Mouse (Mus musculus) kidney, embryonic 15.5 days (tissue): ENCODE results near the gene Per1. TPM values are rescaled to one million over a fixed set of nuclear protein-coding genes. Genes with fewer than 3 reads are reported as not detected.
A peak's percentile ranks its signal among the peaks of the same experiment; 100 is the strongest.

Source experiments
- ATAC-seq: fragments of 200-750 bp; cut with Nextera tagmentation; replicated peaks from 2 replicates; pipeline ENCODE4 v1.8.0; 2017; ENCODE audit warnings: moderate TSS enrichment; ENCODE audit not compliant: low FRiP score
- H3K27ac ChIP-seq: fragments of 300-500 bp; sonication (generic); 2 replicates; pipeline ENCODE4 v1.5.1; 2015; ENCODE audit warnings: mild to moderate bottlenecking, inconsistent platforms
- H3K27me3 ChIP-seq: fragments of 300-500 bp; sonication (generic); 2 replicates; pipeline ENCODE4 v1.6.1; 2015; ENCODE audit warnings: inconsistent platforms
- H3K36me3 ChIP-seq: fragments of 300-500 bp; sonication (generic); 2 replicates; pipeline ENCODE4 v1.6.1; 2015; ENCODE audit warnings: inconsistent platforms
- H3K4me1 ChIP-seq: fragments of 300-500 bp; sonication (generic); 2 replicates; pipeline ENCODE4 v1.6.1; 2015; ENCODE audit warnings: inconsistent platforms
- H3K4me2 ChIP-seq: fragments of 300-500 bp; sonication (generic); 2 replicates; pipeline ENCODE4 v1.6.1; 2015; ENCODE audit warnings: moderate library complexity, mild to moderate bottlenecking, inconsistent platforms
- H3K4me3 ChIP-seq: fragments of 300-500 bp; sonication (generic); replicated peaks from 2 replicates; pipeline ENCODE4 v1.5.1; 2015; ENCODE audit warnings: mild to moderate bottlenecking, inconsistent platforms
- H3K9ac ChIP-seq: fragments of 300-500 bp; sonication (generic); 2 replicates; pipeline ENCODE4 v1.6.1; 2015; ENCODE audit warnings: mild to moderate bottlenecking, inconsistent platforms
- H3K9me3 ChIP-seq: fragments of 300-500 bp; sonication (generic); replicated peaks from 2 replicates; pipeline ENCODE4 v1.6.1; 2016; ENCODE audit warnings: inconsistent platforms
- WGBS: fragments of 180-500 bp; shearing (Covaris S2); methylation state at CpG from one replicate; pipeline ENCODE4 v1.1.7; 2015; ENCODE audit warnings: mixed read lengths; 5-methylcytosine and 5-hydroxymethylcytosine counted together
- polyA plus RNA-seq: library from polyadenylated mRNA; unstranded; fragments of >200 nt; fragmentation: Nextera tagmentation; extraction: Ambion mirVana; gene quantifications from 2 replicates; pipeline ENCODE4 v1.2.1, GENCODE M21; 2015

Gene Per1
- polyA plus RNA-seq, 1 experiment from 2014 or later = 13.7 TPM

GRCm38 (mm10) chr11:69116843-69117242 lies 21.8 kb downstream of the Per1 start:
- H3K36me3 ChIP-seq = no peaks in the 10 kb centered on the region
- H3K9ac ChIP-seq = no peak overlapping the region
- no peaks in the 10 kb centered on the region for H3K9me3 ChIP-seq
- H3K4me3 ChIP-seq = peak overlapping the region; percentile 83; the same call in 1 of the 2 replicates
- peaks cover 46% of the 10 kb centered on the region for H3K4me1 ChIP-seq
- H3K27me3 ChIP-seq = peaks cover 23% of the 10 kb centered on the region
- H3K4me2 ChIP-seq = peak overlapping the region; percentile 94; the same call in 1 of the 2 replicates
- 41% methylated on average over 5 of the region's 5 CpGs for WGBS
- H3K27ac ChIP-seq = no peak overlapping the region
- no peak for ATAC-seq

DNA sequence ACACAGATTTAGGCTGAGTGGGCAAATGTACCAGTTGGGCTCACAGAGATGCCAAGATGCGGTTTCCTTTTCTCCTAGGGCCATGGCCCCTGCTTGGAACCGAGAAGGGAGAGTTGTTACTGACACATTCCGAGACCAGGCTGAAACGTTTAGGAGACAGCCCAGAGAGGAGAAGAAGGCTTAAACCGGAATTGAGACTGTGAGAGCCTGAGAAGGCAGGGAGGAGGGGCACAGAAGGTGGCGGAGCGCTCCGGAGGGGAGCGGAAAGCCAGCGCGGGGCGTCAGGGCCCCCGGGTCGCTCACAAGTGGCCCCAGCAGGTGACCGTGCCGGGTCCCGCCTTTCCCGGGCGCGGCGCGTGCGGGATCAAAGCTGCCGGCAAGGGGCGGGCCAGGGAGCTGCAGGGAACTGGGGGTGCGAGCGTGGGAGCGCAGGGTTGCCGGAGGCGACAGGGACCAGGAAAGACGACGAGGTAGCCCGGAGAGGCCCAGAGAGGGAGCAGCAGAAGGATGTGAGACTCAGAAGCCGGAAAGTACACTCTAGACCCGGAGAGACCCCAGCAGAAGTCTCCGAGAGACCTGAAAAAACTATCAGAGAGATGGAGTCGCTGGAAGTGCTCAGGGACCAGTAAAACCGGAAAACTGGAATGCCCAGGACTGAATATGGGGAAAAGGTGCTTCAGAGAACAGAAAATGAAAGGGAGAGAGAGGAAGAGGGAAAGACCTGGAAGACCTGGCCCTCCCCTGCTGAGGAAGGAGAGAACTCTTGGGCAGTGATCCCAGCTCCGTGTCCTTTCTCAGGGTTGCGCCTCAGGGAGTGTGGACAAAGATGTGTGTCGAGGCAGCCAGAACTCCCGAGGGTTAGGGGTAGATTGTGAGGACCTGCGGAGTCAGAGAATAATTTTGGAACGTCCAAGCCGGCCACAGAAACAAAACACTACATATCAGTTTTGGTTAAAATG lies 23.0 kb downstream of the Per1 start:
- H3K4me3 ChIP-seq = peak overlapping the region; percentile 83
- ATAC-seq = no peak
- peak overlapping the region; percentile 94 for H3K4me2 ChIP-seq
- H3K9ac ChIP-seq = peak overlapping the region; percentile 76
- H3K27ac ChIP-seq = peak overlapping the region; percentile 85
- H3K36me3 ChIP-seq = no peaks in the 10 kb centered on the region
- peaks cover 47% of the 10 kb centered on the region for H3K4me1 ChIP-seq
- no peaks in the 10 kb centered on the region for H3K9me3 ChIP-seq
- WGBS = under 1% methylated on average over 45 of the region's 45 CpGs
- H3K27me3 ChIP-seq = peaks cover 19% of the 10 kb centered on the region

DNA sequence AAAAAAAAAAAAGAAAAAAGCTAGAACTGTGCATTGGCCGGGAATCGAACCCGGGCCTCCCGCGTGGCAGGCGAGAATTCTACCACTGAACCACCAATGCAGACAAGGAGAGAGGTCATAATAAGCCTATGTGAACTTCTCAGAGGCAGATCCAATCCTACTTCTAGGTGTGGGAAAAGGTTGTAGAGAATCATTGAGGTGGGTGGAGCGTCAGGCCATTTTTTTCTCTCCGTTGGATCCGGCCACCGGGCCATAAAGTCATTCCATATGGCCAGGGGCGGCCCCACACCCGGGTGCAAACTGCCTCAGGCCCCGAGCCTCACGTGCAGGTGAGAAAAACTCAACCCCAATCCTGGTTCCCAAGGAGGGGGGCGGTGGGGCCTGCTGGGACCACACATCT lies 23.7 kb downstream of the Per1 start:
- no peaks in the 10 kb centered on the region for H3K9me3 ChIP-seq
- H3K36me3 ChIP-seq = no peaks in the 10 kb centered on the region
- peaks cover 17% of the 10 kb centered on the region for H3K27me3 ChIP-seq
- H3K4me3 ChIP-seq = peak overlapping the region; percentile 83
- WGBS = under 1% methylated on average over 15 of the region's 15 CpGs
- peaks cover 50% of the 10 kb centered on the region for H3K4me1 ChIP-seq
- peak overlapping the region; percentile 76; the same call in 1 of the 2 replicates for H3K9ac ChIP-seq
- ATAC-seq = no peak
- H3K27ac ChIP-seq = no peak overlapping the region
- peak overlapping the region; percentile 94 for H3K4me2 ChIP-seq

DNA sequence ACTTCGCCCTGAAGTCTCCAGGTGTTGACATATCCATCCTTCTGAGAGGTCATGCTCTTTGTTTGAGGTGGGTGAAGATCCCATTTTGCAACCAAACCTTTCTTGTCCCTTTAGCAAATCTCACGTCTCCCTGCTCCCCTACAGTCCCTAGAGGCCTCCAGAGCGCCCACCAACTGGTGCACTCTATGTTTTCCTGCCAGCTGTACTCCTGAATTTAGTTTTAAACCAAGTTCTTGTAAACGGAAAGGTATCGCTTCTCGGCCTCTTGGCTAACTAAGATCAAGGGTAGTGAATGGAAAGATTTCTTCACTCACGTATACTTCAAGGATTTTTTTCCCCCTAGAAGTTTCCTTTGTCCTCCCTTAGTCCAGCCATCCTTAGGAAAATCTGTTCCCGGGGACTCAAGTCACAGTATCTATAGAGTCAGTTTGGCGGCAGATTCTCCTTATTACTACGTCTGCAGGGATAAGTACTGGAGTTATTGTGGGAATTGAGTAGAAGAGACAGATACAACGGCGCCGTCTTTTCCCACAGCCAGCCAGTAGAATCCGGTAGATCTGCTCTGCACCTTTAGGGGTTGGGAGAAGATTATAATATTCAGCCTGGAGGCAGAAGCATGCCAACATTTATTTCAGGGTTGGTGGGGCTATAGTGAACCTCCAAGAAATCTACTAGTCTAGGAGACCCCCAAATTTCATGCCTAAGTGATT lies 24.6 kb downstream of the Per1 start:
- Histone ChIP-seq H3K27me3 (peaks cover 13% of the 10 kb centered on the region), H3K4me1 (peaks cover 50% of the 10 kb centered on the region), H3K9me3 (no peaks in the 10 kb centered on the region), H3K4me2 (peak overlapping the region; percentile 94), H3K4me3 (peak overlapping the region; percentile 83), H3K9ac (peak overlapping the region; percentile 39; the same call in 1 of the 2 replicates), H3K27ac (no peak overlapping the region), H3K36me3 (no peaks in the 10 kb centered on the region)
- no peak for ATAC-seq
- WGBS = 24% methylated on average over 14 of the region's 14 CpGs

DNA sequence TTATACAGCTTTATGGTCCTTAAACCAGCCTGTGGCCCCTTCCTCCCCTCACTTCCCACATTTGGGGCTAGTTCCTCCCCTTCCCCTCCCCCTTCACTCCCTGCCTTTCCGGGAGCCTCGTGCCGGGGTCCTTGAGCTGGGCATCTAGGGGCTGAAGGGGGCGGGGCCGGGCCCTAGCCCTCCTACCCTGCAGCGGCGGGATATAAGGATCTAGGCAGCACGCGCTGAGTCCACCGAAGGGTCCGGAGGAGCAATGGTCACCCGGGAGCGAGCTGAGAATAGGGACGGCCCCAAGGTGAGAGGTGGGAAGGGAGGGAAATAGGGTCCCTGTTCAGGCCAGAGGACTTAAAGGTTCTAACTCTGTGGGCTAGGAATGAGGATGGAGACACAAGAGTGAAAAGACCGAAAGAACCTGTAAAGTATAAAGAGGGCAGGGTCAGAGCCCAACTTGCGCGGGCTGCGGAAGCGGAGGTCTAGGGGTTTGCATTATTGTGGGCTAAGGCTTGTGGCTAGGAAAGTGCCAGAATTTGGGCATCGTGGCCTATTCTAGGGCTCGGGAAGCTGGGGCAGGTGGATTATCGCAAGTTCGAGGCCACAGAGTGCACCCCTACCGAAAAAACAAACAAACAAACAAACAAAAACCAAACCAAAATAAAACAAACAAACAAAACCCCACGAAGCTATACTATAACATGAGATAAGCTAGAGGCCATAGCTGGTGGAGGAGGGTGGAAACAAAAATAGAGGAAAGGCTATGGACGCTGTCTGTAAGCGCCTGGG lies 25.4 kb downstream of the Per1 start, which contains the start of gene Hes7:
Gene Hes7, plus strand, starts transcription at position 184 of the 780 bp plus-strand sequence.
- H3K27ac ChIP-seq = peak within 1 kb of the TSS; percentile 92; the same call in 1 of the 2 replicates
- H3K4me1 ChIP-seq = peaks cover 51% of the 10 kb centered on the region
- peak within 1 kb of the TSS; percentile 83 for H3K4me3 ChIP-seq
- no peaks in the 10 kb centered on the region for H3K36me3 ChIP-seq
- WGBS = 2% methylated on average over 27 of the region's 27 CpGs
- H3K9me3 ChIP-seq = no peaks in the 10 kb centered on the region
- H3K27me3 ChIP-seq = peaks cover 9% of the 10 kb centered on the region
- peak within 1 kb of the TSS; percentile 94 for H3K4me2 ChIP-seq
- ATAC-seq = no peak
- H3K9ac ChIP-seq = peak within 1 kb of the TSS; percentile 73

DNA sequence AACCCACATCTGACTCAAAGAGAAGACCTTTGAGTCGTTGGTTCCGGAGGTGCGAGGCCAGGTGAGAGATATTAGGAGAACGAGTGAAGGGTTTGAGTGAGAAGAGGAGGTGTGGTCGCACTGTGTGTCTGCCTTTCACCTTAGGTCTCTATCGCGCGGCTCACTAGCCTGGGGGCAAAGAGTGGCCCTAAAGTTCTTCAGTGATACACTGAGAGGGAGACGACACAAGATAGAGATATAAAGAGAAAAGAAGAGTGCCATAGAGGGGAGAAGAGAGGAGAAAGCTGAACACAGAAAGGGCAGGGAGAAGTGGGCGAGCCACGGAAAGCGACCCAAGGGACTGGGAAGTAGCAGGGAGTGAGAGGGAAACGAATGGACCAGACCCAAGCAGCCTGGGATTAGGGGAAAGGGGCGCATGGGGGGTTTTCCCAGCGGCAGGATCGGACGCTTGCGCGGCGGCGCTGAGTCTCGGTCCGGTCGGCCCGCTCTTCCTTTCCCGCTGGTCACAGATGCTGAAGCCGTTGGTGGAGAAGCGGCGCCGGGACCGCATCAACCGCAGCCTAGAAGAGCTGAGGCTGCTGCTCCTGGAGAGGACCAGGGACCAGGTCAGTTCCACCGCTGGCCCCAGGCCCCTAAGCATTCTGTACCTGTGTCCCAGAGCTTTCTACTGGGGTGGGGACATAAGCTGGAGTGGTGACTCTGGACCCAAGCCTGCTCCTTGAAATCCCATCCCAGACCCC lies 26.2 kb downstream of the Per1 start:
- H3K9ac ChIP-seq = peak overlapping the region; percentile 73
- peak overlapping the region; percentile 94 for H3K4me2 ChIP-seq
- H3K36me3 ChIP-seq = no peaks in the 10 kb centered on the region
- H3K4me1 ChIP-seq = peaks cover 58% of the 10 kb centered on the region
- H3K4me3 ChIP-seq = peak overlapping the region; percentile 83
- peaks cover 4% of the 10 kb centered on the region; the same call in 1 of the 2 replicates for H3K27me3 ChIP-seq
- H3K9me3 ChIP-seq = no peaks in the 10 kb centered on the region
- ATAC-seq = no peak
- under 1% methylated on average over 33 of the region's 33 CpGs for WGBS
- H3K27ac ChIP-seq = peak overlapping the region; percentile 92; the same call in 1 of the 2 replicates

DNA sequence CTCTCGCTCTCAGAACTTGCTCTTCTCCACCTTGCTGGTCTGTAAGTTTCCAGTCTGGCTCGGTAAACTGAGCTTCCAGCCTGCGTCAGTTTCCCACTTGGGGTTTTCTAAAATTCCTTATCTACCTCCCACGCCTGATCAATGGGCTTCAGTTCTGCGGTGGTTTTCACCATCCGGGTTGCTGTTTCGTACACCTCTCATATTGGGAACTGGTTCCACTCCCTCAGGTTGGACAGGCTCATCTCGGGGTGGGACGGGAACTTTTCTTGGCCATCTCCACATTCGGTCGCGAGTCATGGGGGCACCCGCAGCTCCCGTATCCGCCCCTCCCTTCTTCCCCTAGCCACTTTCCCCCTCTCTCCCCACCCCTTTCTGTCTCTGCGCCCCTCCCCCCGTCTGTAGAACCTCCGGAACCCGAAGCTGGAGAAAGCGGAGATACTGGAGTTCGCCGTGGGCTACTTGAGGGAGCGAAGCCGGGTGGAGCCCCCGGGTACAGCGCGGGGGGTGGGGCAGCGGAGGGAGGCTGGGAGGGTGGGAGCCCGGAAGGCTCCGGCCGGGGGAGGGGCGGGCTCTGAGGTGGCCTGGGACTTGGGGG lies 26.8 kb downstream of the Per1 start:
- H3K27ac ChIP-seq = peak overlapping the region; percentile 92
- H3K9me3 ChIP-seq = no peaks in the 10 kb centered on the region
- peak; percentile 6 for ATAC-seq
- peaks cover 61% of the 10 kb centered on the region for H3K4me1 ChIP-seq
- H3K27me3 ChIP-seq = peaks cover under 1% of the 10 kb centered on the region; the same call in 1 of the 2 replicates
- H3K4me3 ChIP-seq = peak overlapping the region; percentile 83
- under 1% methylated on average over 32 of the region's 32 CpGs for WGBS
- peak overlapping the region; percentile 94 for H3K4me2 ChIP-seq
- H3K9ac ChIP-seq = peak overlapping the region; percentile 73
- H3K36me3 ChIP-seq = no peaks in the 10 kb centered on the region

DNA sequence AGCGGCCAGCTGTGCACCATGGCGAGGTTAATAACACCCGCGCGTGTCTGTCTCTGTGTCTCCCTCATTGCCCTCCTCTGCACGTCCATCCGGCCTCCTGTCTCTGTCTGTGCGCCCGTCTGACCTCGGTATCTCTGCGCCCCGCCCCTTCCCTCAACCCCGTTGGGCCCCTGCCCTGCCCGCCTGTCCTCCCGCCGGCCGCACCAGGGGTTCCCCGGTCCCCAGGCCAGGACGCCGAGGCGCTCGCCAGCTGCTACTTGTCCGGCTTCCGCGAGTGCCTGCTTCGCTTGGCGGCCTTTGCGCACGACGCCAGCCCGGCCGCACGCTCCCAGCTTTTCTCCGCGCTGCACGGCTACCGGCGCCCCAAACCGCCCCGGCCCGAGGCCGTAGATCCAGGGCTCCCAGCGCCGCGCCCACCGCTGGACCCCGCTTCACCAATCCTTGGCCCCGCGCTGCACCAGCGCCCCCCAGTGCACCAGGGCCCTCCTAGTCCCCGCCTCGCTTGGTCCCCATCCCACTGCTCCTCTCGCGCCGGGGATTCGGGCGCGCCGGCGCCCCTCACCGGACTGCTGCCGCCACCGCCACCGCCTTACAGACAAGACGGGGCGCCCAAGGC lies 27.4 kb downstream of the Per1 start, which contains the start of gene 9130213A22Rik:
Gene 9130213A22Rik, minus strand, starts transcription at position 254 of the 616 bp plus-strand sequence.
- H3K36me3 ChIP-seq = no peaks in the 10 kb centered on the region
- peak within 1 kb of the TSS; percentile 94 for H3K4me2 ChIP-seq
- no peaks in the 10 kb centered on the region for H3K9me3 ChIP-seq
- H3K4me3 ChIP-seq = peak within 1 kb of the TSS; percentile 83
- ATAC-seq = peak; percentile 66
- H3K9ac ChIP-seq = peak within 1 kb of the TSS; percentile 73
- H3K4me1 ChIP-seq = peaks cover 57% of the 10 kb centered on the region
- under 1% methylated on average over 65 of the region's 66 CpGs for WGBS
- H3K27me3 ChIP-seq = peaks cover 7% of the 10 kb centered on the region; the same call in 1 of the 2 replicates
- H3K27ac ChIP-seq = peak within 1 kb of the TSS; percentile 92

DNA sequence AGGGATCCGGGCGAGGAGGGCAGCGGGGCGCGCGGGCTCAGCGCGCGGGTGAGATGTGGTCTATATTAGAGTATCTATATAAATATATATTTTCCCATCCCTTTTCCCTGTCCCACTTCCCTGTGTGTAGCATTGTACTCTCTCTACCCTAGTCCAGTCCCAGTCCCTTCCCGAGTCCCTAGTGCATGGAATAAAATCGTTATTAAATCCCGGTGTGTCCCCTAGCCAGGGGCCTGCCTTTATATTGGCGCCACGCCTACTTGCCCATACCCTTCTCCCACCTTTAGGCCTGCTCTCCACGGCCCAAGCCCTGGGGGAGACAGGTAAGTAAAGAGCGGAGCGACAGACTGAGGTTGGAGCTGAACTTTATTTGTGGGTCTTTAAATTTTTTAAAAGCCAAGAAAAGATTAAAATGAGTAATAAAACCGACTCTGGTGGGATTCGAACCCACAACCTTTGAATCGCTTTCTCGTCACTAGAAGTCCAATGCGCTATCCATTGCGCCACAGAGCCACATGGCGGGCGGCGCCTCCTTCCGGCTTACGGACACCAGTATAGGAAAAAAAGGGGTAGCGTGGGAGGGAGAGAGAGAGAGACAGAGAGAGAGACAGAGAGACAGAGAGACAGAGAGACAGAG lies 28.2 kb downstream of the Per1 start:
- 0 out of 2 replicates have a peak, but pooled peaks have one; percentile 0 for ATAC-seq
- Histone ChIP-seq H3K4me3 (peak overlapping the region; percentile 83), H3K4me1 (peaks cover 55% of the 10 kb centered on the region), H3K27me3 (peaks cover 9% of the 10 kb centered on the region; the same call in 1 of the 2 replicates), H3K9ac (peak overlapping the region; percentile 73), H3K36me3 (no peaks in the 10 kb centered on the region), H3K4me2 (peak overlapping the region; percentile 94), H3K9me3 (no peaks in the 10 kb centered on the region), H3K27ac (peak overlapping the region; percentile 92)
- under 1% methylated on average over 29 of the region's 29 CpGs for WGBS
